Mouse (Mus musculus) left cerebral cortex, postnatal 14 days (tissue): ENCODE results near the gene Mylpf. TPM values are rescaled to one million over a fixed set of nuclear protein-coding genes. Genes with fewer than 3 reads are reported as not detected.
"Not testable (repeated sequence)": the region's sequence is repeated elsewhere in the genome, so short reads cannot be mapped to it uniquely, and the experiment has no call there.

Source experiments
- DNase-seq, 2 experiments: peaks; one replicate each; pipeline ENCODE4 v3.0.0; 2021 to 2022; ENCODE audit warnings: low spot score in 2 of 2, mixed read lengths in 1 of 2
- intact Hi-C: fragments of 180-260 bp; cut with DNase I; formaldehyde crosslinking; loops from one replicate; pipeline ENCODE4 v1.15.1; 2025
- total RNA-seq, 2 experiments: library from RNA; stranded (reverse); gene quantifications; 2 replicates each; pipeline ENCODE4 v1.2.3; 2021

The Mylpf gene
- total RNA-seq, 2 experiments from 2014 or later, result 1.7 to 4.2 TPM

DNA sequence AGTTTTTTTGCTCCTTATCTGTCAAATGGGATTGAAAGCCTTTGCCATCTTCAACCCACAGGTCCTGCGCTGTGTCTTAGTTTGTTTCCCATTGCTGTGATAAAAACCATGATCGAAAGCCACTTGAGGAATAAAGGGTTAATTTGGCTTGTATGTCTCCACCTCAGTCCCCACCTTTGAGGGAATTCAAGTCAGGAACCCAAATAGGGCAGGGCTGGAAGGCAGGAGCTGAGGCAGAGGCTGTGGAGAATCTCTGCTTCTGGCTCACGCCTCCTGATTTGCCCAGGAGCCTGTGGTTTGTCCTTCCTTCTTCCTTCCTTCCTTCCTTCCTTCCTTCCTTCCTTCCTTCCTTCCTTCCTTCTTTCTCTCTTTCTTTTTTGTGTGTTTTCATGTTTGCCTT is 14.4 kb downstream of the Mylpf start:
- intact Hi-C loops, result no loop called here
- DNase-seq, result no peak

DNA sequence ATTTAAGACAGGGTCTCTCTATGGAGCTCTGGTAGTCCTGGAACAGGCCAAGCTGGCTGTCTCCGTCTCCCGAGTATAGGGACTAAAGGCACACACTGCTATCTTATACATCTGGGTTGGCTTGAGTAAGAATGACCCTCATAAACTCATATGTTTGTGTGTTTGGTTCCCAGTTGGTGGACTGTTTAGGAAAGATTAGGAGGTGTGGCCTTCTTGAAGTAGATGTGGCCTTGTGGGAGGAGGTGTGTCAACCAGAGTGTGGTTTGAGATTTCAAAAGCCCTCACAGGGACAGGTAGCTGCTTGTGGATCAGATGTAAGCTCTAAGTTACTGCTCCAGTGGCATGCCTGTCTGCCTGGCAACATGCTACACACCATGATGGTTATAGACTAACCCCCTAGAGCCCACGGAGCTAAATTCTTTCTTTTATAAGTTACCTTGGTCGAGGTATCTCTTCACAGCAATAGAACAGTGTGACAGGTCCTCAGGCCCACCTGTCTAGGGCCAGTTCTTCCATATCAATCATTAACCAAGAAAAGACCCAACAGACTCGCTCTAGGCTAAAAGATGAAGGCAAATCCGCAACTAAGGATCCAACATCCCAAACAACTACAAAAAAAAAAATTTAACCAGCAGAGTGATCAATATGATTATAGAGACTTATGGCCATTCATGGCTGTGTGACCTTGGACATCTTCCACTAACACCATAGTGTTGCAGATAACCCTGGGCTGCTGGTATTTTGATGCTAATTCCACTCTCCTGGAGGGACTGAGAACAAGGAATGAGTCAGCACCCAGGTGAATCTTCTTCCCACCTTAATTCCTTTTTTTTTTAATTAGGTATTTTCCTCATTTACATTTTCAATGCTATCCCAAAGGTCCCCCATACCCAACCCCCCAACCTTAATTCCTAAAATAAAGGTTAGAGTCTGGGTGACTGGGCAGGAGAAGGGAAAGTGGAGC is 15.1 kb downstream of the Mylpf start:
- intact Hi-C loops, result no loop called here
- DNase-seq, result no peak

DNA sequence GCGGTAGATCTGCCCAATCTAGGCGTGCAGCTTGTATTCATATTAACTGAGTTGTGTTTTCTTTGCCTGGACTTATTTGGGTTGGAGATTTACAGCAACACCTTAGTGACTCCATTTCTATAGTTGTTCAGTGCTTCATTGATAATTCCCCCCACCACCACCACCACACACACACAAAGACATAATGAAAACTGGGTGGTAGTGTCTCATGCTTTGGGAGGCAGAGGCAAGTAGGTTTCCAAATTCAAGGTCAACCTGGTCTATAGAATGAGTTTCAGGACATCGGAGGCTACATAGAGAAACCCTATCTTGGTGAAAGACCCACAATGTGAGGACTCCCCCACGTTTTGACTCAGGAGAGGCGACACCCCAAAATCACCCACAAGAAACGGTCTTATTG is 15.9 kb downstream of the Mylpf start:
- no peak for DNase-seq
- intact Hi-C loops, result no loop called here

DNA sequence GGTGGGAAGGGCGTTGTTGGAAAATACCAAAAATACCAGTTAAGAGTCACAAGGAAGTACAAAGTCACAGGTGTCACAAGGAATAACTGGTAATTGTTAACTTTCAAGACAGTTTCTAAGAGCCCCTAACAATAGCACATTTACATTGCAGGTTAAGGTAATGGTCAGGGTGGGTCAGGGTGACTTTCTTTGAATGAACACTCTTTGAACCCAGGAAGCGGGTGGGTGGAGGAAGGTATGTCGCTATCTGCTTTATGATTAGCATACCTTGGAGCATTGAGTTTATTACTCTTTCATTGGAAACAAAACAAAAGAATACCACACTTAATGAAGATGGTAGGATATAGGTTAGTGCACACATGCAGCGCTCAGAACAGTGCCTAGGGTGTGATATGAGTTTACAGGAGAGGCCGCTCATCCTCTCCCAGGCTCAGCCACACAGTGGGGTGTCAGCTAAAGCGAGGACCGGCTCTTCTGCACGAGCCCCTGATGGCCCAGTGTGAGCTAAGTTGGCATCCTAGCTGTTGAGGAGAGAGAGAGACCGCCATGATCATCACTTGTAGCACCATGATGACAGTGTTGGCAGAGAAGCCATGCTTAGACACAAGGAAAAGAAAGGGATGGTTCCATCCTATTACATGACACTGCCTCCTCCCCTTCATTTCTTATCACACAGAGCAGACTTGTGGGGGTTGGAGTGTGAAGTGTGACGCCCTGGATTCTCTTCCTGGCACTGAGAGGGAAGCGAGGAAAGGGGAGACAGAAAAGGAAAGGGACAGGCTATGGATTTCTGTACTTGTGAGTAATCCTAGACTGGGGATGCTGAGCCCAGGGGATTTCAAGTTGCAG is 16.7 kb downstream of the Mylpf start:
- intact Hi-C loops, result no loop called here

DNA sequence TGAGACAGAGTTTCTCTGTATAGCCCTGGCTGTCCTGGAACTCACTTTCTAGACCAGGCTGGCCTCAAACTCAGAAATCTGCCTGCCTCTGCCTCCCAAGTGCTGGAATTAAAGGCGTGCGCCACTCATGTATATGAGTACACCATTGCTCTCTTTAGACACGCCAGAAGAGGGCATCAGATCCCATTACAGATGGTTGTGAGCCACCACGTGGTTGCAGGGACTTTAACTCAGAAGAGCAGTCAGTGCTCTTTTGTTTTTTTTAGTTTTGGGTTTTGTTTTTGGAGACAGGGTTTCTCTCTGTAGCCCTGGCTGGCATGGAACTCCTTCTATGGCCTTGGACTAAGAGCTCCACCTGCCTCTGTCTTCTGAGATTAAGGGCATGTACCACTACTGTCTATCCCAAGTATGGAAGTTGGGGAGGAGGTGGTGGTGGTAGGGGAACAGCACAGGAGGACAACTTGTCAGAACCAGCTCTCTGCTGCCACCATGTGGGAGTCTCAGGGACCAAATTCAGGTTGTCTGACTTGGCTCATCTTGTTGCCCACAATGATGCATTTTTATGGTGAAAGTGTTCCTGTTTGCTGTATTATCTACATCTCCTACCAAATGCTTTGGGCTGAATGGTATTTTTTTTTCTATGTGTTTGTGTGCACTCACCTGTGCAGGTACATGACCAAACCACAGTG is 20.1 kb downstream of the Mylpf start:
- intact Hi-C loops, result no loop called here
- peak; percentile 85 to 89 for DNase-seq

More for the DNA sequence above, 16.7 kb downstream of the Mylpf start:
- DNase-seq, result peak in 1 of 2 experiments; percentile 55

DNA sequence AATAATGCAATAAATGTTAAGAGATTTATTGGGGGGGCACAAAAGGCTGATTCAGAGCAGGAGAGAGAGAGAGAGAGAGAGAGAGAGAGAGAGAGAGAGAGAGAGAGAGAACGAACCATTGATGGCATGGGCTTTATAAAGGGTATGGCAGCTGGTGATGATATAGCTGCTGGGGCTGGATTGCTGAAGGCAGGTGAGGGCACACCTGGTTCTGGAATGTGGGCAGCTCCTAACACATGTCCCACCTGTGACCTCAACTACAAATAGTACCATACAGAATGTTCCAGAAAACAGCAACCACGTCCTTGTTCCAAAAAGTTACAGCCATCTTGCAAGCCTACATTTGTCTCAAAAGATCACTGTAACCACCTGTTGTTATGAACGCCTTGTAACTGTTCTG is 22.7 kb downstream of the Mylpf start:
- intact Hi-C loops, result no loop called here
- no peak for DNase-seq

DNA sequence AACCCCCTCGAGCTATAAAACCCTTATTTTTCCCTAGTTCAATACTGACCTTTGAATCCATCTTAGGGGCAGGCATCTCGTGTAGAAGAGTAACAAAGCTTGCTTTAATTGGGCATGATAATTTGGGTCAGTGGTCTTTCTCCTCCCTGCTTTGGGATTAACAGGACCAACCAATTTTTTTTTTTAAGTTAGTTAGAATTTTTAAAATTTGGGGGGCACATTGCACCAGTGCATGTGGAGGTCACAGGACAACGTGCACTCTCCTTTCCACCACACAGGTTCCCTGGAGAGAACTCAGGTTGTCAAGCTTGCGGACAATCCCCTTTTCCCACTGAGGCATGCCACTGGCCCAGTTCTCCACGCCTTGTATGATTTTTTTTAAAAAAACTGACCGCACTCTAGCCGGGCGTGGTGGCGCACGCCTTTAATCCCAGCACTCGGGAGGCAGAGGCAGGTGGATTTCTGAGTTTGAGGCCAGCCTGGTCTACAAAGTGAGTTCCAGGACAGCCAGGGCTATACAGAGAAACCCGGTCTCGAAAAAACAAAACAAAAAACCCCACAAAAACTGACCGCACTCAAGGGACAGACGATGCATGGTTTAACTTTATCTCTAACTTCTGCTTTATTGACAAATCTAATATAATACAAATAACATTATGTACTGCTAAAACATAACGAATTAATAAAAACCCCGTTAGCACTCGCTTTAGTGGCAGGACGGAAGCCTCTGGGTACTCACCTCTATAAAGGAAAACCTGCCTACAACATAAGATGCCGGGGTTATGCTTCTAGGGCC is 23.3 kb downstream of the Mylpf start:
- intact Hi-C loops, result no loop called here
- DNase-seq, result no peak

DNA sequence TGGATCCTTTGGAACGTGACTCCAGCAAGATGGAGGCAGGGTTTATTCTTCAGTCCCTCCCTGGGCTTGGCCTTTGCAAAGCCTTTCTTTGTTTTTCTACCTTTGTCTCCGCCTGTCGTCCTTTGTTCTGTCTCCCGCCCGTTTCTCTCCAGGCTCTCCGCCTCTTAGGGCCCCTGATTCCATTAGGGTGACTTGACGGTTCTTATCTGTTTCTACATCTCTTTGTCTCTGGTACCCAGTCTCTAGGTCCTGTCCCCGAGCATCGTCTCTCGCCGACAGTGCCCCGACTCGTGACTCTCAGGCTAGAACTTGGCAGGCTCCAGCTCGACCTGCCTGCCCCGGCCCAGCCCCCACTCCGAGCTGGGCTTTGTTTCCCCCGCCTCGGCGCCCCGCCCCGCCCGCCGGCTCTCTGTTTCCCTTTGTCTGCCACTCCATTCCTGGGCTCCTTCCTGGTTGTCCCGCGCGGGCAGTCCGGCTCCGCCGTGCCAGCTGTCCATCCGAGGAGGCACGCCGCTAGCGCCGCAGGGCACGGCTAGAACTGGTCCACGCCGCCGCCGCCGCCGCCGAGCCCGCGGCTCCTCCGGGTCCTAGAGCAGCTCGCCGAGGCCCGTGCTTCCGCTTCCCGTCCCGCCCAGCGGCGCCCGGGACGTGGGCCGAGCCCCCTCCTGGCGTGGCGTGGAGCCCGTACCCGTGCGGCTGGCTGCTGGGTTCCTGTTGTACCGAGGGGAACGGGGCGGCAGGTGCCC is 24.1 kb downstream of the Mylpf start, which contains the start of the genes Zfp553 and Sept1:
Zfp553 (plus strand) TSS at position 440 of the 746 bp plus-strand sequence.
Sept1 (minus strand) TSS at position 509 of the 746 bp plus-strand sequence.
- intact Hi-C loops, result no loop called here
- DNase-seq, result peak; percentile 69 to 81

DNA sequence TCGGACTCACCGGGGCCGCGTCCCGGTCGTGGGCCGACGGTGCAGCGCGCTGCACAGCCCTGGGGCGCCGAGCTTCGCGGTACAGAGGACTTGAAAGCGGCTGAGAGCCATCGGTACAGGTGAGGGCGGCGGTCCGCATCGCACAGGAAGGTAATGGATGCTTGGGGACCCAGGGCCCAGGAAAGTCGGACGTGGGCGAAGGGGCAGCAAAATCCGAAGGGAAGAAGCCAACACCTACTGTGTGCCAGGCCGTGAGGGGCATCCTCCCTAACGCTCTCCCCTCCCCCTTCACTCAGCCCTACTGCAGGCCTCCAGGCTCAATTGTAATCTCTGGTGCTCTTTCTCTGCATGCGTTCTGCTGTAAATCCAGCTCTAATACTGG is 24.7 kb downstream of the Mylpf start:
- DNase-seq, result no peak

DNA sequence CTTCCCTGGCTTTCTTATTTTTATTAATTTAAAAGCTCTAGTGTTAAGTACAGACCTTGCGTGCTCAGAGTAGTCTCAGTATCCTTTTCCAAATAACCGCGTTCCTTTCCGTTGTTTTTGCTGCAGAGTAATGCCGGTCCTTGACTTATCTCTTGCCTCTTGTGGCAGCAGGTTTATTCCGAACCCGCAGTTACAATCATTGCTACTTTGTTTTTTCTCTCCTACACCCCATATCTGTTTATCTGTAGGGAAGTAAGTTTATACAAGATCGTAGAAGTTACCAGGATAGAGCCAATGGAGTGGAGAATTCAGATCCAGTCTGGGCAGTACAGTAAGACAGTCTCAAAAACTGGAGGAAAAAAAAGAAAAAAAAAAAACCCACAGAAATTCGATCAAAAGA is 25.1 kb downstream of the Mylpf start:
- intact Hi-C loops, result no loop called here
- no peak for DNase-seq

More for the DNA sequence above, 24.7 kb downstream of the Mylpf start:
- intact Hi-C loops, result no loop called here

DNA sequence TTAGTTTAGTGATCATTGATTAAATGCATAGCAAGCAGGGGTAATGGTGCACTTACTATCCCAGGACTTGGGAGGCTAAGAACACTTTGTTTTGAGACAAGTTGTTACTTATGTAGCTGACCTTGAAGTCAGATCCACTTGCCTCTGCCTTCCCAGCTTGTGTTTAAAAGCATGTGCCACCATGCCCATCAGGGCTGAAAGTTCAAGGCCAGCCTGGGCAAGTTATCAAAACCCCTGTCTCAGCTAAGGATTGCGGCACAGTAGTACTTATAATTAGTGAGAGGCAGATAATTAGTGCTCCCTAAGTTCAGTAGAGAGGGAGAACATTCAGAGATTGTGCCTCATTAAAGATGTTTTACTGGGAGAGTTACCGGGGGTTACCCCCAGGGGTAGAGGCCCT is 26.1 kb downstream of the Mylpf start:
- DNase-seq, result no peak
- intact Hi-C loops, result no loop called here

DNA sequence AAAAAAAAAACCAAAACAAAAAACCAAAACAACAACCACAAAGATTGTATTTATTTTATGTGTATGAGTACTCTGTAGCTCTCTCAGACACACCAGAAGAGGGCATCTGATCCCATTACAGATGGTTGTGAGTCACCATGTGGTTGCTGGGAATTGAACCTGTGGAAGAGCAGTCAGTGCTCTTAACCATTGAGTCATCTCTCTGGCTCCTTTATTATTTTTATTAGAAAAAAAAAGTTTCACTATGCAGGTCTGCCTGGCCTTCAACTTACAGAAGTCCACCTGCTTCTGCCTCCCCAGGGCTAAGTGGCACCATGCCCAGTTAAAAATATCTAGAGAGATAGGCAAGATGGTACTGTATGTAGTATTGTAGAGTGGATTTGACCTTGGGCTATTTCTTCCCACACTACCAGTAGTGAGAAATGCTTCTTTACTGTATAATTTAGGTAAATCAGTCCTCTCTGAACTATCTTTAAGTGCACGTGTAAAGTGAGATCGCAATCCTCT is 34.7 kb downstream of the Mylpf start:
- intact Hi-C loops, result no loop called here
- DNase-seq, result no peak

DNA sequence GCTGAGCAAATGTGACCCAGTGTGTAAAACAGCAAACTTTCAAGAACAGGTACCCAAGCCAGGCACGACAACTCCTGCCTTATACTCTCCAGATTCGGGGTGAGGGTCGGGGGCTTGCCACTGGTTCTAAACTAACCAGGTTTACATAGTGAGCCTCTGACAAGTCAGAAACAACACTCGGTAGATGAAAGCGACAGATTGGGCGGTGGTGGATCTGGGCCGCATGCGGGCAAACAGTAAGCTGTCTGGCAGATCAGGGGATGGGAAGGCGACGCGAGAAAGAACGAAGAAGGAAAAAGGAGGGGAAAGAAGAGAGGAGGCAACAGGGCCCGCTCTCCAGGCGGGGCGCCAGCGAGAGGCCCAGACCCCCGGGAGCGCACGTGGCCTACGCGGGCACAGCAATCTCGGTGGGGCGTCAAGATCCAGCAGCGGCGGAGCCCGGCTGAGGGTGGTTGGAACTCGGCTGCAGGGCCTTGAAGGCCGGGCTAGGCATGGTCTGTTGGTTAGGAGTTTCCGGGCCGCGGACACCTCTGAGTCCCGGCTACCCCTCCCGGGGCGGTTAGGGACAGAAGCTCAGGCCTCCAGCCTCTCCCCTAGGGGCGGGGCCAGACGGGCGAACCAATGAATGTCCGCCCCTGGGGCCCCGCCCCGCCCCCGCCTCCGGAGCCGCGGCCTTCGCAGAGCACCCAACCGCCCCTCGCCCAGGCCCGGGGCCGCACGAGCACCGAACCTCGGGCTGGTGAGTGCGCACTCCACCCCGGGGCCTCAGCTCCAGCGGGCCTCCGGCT is 35.4 kb downstream of the Mylpf start, which contains the start of gene Zfp771:
Zfp771 (plus strand) TSS at position 405 of the 788 bp plus-strand sequence.
- intact Hi-C loops, result no loop called here
- peak; percentile 93 to 95 for DNase-seq

DNA sequence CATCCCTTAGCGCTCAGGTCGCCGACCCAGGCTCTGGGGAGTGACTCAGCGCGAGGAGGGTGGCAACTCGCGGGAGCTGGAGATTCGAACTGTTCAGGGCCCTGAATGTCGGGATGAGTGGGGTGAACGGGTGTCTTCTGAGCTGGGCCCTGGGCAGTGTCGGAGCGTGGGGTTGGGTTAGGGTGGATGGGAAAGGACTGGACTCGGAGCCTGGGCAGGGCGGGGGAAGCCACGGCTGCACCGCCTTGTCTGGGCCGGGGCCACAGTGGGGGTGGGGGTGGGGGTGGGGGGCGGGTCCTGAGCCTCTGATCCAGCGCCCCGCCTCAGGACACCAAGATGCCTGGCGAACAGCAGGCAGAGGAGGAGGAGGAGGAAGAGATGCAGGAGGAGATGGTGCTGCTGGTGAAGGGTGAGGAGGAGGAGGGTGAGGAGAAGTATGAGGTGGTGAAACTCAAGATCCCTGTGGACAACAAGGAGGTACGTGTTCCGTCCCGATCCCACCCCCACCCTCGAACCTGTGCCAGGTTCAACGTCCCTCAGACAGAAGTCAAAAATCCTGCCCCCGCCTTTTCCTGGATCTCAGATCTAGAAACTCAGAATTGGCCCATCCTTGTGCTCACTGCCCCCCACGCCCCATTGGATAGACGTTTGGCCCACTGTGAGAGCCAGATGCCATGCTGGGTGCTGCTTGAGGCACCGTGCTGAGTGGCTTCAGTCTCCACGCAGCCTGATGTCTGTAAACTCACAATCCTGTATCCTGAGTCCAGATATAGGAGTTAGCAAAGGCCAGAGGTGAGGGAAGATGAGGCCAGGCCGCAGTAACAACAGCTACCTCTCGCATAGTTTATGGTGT is 36.2 kb downstream of the Mylpf start:
- intact Hi-C loops, result no loop called here
- DNase-seq, result no peak

DNA sequence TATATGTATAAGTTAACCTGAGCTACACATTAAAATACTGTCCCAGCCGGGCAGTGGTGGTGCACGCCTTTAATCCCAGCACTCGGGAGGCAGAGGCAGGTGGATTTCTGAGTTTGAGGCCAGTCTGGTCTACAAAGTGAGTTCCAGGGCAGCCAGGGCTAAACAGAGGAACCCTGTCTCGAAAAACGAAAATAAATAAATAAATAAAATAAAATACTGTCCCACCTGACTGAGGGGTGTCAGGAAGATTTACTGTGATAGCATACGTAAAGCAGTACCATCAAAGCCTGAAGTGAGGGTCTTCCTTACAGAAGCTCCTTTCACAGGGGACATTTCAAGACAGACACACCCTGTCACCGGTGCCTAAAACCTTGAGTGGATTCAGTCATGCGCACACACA is 41.8 kb downstream of the Mylpf start:
- DNase-seq, intact Hi-C loops: not testable (repeated sequence)

DNA sequence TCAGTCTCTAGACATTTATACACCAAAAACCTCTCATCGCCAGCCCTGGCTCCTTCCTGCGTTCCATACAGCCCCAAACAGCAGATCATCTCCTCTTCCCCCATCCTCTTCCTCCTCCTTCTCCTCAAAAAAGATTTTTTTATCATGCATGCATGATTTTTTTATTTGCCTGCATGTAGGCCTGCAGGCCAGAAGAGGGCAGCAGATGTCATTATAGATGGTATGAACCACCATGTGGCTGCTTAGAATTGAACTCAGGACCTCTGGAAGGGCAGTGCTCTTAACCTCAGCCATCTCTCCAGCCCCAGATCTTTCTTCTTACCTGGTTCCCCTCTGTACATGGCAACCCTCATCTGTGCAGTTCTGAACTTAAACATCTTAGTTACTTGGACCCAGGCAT is 43.7 kb downstream of the Mylpf start:
- DNase-seq, result no peak
- intact Hi-C loops, result no loop called here
